Mouse (Mus musculus) CD4-positive helper T cell, adult 2 months (primary cell): Measurements from ENCODE around the gene Gbp2b.
"Not testable (repeated sequence)": the region's sequence is repeated elsewhere in the genome, so short reads cannot be mapped to it uniquely, and the experiment has no call there.

Experiments
- DNase-seq: peaks from one replicate; pipeline ENCODE4 v3.0.0-alpha.2; 2012; ENCODE audit warnings: low read depth, missing footprints, low spot score

Gene Gbp2b

DNA sequence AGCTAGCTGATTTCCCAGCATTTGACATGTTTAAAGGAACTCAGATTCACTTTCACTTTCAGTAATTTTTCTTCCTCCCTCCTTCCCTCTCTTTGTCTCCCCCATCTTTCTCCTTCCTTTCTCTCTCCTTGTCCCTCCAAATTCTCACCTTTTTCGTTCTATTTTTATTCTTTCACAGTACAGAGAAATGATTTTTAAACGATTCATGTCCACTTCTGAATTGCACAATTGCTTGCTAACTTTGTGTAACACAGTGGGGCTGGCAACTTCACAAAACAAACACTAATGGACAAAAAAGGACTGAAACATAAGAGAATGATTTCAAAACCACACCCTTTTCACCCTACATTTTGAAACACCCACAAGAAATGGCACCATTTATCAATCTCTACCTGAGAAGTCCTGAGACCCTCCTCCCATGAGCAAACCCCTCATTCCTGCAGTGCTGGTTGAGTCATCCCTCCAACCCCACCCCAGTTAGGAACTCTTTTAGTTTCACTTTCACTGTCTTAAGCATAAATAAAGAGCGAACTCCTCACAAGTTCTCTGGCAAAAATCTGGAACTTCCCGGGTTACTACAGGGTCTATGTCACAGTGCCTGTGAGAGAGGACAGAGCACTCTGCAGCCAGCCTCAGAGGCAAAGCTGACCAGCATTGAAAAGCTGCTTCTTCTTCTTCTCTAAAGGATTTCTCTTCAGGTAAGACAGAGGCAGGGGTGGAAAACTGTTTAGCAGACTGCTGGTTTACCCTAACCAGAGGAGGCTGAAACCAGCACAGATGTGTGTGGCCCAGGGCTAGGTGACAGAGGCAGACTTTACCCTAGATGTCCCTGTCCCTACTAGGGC is 25.7 kb downstream of the Gbp2b start, which contains the start of gene Gbp2:
Gbp2 (plus strand) TSS at position 492 of the 845 bp plus-strand sequence.
- peak; percentile 74 for DNase-seq

DNA sequence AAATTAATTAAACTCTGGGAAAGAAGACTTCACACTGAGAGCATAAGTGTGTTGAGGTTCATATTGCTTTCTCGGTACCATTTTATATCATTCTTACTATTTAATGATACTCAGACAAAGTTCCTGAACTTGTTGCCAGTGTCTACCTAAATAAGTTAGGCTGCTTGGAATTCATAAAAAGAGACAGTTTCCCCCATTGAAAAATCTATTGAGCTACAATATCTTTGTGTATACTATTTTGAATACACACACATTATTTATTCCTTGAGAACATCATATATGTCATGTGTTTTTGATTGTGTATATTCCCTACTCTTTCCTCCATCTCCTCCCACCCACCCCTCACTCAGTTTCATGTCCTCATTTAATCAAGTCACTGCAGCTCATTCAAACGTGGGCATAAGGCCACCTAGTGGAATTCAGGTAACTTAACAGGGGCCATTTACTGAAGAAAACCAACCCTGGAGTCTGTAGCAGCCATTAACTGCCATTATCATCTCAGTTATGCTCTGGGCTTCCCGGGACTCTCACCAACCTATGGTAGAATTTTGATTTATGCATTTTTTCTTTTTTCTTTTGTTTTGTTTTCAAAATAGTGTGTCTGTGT is 26.4 kb downstream of the Gbp2b start:
- DNase-seq, result peak; percentile 76

DNA sequence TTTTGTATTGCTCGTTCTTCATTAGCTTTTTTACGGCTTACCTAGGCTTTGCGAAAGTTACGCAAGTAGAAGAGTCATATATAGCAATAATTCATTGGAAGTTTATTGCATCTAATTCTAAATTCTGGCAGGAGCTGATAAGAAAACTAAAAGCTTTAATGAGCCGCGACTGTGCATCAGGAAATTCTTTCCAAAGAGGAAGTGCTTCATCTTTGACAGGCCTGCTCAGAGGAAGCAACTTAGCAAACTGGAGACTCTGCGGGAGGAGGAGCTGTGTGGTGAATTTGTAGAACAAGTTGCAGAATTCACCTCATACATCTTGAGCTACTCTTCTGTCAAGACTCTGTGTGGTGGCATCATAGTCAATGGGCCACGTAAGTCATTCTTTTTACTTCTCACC is 35.7 kb downstream of the Gbp2b start:
- DNase-seq, result no peak

DNA sequence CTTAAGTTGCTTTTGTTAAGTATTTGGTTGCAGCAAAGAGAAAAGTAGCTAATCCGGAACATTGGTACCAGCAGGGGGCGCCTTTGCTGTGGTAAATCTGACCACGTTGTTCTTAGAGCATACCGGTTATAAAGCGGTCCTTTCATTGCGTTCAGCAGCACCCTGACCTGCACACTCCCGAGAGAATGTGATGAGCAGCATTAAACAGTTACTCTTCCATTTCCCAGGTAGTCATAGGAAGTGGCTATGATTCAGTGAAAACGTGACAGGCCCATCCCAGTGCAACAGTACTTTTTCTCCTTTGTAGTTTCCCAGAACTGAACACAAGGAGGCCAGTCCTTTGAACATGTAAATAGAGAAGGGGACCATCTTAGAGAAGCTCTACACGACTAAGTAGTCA is 45.6 kb downstream of the Gbp2b start:
- DNase-seq, result peak; percentile 64

DNA sequence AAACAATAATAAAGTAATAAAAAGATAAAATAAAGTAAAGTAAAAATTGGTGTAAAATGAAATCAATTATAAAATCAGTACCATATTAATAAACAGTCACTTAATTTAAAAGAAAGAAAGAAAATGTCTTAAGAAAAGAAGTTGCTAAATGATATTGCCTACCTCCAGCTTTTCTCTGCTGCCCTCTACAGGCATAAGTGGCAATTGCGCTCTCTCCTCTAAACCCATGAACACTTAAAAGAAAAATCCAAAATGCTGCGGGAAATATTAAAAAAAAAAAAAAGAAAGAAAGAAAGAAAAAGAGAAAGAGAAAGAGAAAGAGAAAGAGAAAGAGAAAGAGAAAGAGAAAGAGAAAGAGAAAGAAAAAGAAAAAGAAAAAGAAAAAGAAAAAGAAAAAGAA is 51.3 kb downstream of the Gbp2b start:
- DNase-seq, result peak; percentile 79

DNA sequence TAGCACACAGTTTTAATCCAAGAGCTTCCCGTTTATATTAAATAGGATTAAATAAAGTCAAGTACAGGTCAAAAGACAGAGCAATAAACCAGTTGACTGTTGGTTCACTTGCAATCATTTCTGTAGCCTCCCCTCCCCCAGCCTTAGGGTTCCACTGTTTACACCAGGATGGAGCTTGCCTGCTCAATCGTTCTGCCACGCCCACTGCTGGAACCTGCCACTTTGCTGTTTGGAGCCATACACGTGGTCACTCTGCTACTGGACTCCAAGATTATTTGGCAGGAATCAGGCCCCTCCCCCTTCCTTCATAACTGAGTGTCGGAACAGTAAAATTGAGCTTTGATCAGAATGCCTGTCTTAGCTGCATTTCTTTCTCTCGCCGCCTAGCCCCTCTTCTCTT is 53.2 kb downstream of the Gbp2b start:
- not testable (repeated sequence) for DNase-seq

DNA sequence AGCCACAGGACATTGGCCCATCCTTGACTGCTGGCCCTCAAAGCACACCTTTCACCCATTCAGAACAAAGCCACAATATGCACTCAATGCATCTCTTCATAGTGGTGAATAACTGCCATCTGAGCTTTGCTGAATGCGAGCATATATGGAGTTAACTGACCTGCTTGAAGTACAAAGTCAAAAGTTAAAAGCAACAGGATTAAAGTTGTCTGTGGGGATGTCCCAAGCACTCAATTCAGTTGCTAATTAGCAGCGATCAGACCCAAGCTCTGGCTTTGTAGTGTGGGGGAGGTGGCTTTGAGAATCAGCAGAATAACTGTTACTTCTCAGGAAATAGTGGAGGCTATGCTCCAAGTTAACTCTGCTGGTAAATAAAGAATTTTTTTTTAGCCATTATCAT is 55.6 kb downstream of the Gbp2b start:
- no peak for DNase-seq

DNA sequence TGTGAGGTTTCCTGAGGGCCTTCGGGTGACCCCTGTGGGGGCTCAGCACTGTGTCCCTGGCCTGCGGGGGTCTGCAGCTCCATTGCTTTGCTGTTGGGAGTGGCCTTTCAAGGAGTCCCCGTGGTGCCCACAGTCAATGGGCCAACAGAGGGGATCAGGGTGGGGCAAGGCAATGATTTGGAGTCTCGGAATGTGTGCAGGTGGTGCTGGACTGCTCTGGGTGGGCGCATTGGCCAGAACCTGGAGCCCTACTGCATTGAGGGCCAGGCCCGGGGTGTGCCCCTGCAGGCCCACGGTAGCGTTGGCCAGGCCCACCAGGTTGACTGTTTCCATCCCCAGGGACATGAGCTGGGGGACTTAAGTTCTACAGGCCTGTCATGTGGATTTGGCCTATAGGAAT is 70.1 kb downstream of the Gbp2b start:
- DNase-seq, result no peak
